Mouse (Mus musculus): ENCODE data around the gene Spink4. TPM values are rescaled to one million over a fixed set of nuclear protein-coding genes. Genes with fewer than 3 reads are reported as not detected.

Gene Spink4
- polyA plus RNA-seq, 1 experiment from 2014 or later, result not detected

DNA sequence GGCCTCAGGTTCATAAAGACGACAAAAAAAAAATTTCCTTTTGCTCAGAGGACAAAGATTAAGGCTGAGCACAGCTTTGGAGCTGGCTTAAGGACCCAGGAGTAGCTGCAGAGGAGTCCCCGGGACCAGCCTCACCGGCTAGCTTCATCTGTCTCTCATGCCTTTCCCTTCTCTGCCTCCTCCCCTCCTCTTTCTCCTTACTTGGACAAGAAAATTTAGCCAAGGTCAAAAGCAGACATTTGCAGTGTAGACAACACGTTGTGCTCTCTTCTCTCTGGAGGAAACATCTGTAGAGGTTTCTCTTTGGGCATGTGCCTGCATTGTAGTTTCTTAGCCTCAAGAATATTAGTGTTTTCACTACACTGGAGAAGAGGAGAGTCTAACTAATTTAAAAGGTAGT, 34.0 kb upstream of the Spink4 start:
- H3K27ac ChIP-seq, result no peak overlapping the region
- H3K9me3 ChIP-seq, result no peaks in the 10 kb centered on the region
- H3K36me3 ChIP-seq, result no peaks in the 10 kb centered on the region
- H3K9ac ChIP-seq, result no peak overlapping the region
- 64% methylated on average over 4 of the region's 4 CpGs for WGBS
- peaks cover 18% of the 10 kb centered on the region for H3K4me1 ChIP-seq
- no peak overlapping the region for H3K4me2 ChIP-seq (replicated peaks)
- no peaks in the 10 kb centered on the region for H3K27me3 ChIP-seq
- no peak overlapping the region for H3K4me3 ChIP-seq
- ATAC-seq (ENCODE audit: low FRiP score, low read depth), result no peak

DNA sequence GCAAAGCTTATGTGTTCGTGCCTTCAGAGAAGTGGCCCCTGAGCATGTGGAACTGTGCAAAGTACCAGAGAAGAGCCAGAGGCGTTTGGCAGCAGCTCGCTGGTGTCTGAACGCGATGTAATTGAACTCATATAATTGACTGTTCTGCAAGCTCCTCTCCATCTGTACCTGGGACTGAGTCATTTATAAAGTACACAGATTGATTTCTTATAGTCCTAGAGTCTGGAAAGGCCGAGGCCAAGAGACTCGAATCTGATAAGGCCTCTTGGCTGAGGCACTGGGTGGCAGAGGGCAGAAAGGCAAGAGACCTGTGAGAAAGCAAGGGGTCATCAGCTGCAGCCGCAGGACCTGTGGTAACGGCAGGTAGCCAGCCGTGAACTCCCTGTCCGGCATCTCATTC, 31.0 kb upstream of the Spink4 start:
- Histone ChIP-seq H3K36me3 (no peaks in the 10 kb centered on the region), H3K9me3 (no peaks in the 10 kb centered on the region), H3K27ac (no peak overlapping the region), H3K27me3 (no peaks in the 10 kb centered on the region), H3K9ac (no peak overlapping the region), H3K4me2 (replicated peaks) (no peak overlapping the region), H3K4me3 (no peak overlapping the region), H3K4me1 (peaks cover 14% of the 10 kb centered on the region)
- WGBS, result 79% methylated on average over 11 of the region's 11 CpGs
- no peak for ATAC-seq (ENCODE audit: low FRiP score, low read depth)

DNA sequence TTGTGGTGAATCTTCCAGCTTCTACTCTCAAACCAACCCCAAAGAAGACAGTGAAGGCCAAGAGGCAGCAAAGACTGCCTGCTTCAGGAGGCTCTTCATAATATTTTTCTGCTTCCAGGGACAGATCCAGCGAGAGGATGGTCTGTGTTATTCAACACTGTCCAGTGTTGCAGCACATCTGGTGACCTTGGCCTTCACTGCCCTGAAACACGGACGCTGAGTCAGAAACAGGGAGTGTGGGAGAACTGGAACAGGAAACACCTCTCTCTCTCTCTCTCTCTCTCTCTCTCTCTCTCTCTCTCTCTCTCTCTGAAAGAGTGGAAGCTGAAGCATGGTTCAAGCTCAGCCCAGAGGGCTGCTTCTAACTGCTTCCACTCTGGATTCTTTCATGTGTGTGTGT, 30.6 kb upstream of the Spink4 start:
- H3K9ac ChIP-seq, result no peak overlapping the region
- H3K9me3 ChIP-seq, result no peaks in the 10 kb centered on the region
- peaks cover 11% of the 10 kb centered on the region for H3K4me1 ChIP-seq
- H3K27ac ChIP-seq, result no peak overlapping the region
- H3K36me3 ChIP-seq, result no peaks in the 10 kb centered on the region
- no peak overlapping the region for H3K4me2 ChIP-seq (replicated peaks)
- no peak overlapping the region for H3K4me3 ChIP-seq
- no peaks in the 10 kb centered on the region for H3K27me3 ChIP-seq
- 43% methylated on average over 3 of the region's 3 CpGs for WGBS
- no peak for ATAC-seq (ENCODE audit: low FRiP score, low read depth)

DNA sequence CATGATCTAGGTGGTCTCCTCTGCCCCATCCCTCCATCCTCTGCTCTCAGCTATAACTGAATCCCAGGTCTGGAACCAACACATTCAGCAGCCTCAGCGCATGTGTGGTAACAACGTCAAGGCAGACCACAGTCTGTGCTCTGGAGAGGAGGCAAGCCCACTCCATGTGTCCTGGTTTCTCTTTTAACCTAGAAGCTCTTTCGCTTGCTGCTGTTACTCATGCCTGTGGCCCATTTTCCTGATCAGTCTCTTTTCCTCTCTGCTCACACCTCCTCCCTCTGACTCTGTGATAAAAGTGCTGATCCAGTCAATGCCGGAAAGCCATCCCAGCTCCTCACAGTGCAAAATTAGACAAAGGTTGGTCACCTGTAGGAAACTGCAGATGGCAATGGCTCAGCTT, 29.9 kb upstream of the Spink4 start:
- Histone ChIP-seq H3K4me1 (peaks cover 4% of the 10 kb centered on the region; the same call in 1 of the 2 replicates), H3K4me3 (no peak overlapping the region), H3K27me3 (no peaks in the 10 kb centered on the region), H3K36me3 (no peaks in the 10 kb centered on the region), H3K4me2 (replicated peaks) (no peak overlapping the region), H3K9me3 (no peaks in the 10 kb centered on the region), H3K27ac (no peak overlapping the region), H3K9ac (no peak overlapping the region)
- no peak for ATAC-seq (ENCODE audit: low FRiP score, low read depth)
- WGBS, result 84% methylated on average over 4 of the region's 4 CpGs

DNA sequence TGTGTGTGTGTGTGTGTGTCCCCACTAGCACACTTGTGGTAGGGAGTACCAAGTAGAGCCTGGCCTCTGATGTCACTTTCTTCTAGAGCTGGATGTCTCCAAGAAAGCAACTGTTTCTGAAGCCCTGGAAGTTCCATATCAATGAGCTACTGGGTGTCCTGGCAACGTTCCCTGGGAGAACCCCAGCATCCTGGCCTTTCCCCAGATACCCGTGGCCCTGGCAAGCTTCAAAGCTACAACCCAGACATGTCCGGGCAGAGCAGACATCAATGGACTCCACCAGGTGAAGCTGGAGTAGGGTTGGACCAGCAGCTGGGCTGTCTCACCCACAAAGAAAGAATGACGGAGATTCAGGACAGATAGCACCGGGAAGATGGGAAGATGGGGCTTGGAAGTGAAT, 28.6 kb upstream of the Spink4 start:
- Histone ChIP-seq H3K4me3 (no peak overlapping the region), H3K9ac (no peak overlapping the region), H3K4me2 (replicated peaks) (no peak overlapping the region), H3K9me3 (peaks cover 3% of the 10 kb centered on the region; the same call in 1 of the 2 replicates), H3K27ac (no peak overlapping the region), H3K36me3 (no peaks in the 10 kb centered on the region), H3K27me3 (no peaks in the 10 kb centered on the region), H3K4me1 (no peaks in the 10 kb centered on the region)
- no peak for ATAC-seq (ENCODE audit: low FRiP score, low read depth)
- 72% methylated on average over 5 of the region's 5 CpGs for WGBS

DNA sequence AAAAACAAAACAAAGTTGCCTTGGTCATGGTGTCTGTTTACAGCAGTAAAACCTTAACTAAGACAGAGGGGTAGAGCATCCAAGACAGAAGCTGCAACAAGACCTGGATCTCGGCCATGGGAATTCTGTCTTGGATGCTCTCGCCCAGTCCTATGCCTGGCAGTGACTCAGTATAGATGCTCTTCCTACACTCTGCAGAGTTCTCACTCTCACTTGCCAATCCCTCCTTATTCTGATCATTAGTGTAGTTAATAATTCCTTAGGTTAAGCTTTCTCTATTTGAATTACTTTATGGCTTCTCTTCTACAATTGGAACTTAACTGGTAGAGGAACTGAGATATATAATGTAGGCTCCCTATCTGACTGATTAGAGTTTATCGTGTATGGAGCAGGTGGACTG, 24.7 kb upstream of the Spink4 start:
- WGBS, result 95% methylated on average over 3 of the region's 3 CpGs
- peaks cover 3% of the 10 kb centered on the region; the same call in 1 of the 2 replicates for H3K9me3 ChIP-seq
- H3K36me3 ChIP-seq, result no peaks in the 10 kb centered on the region
- H3K4me1 ChIP-seq, result peaks cover 9% of the 10 kb centered on the region; the same call in 1 of the 2 replicates
- ATAC-seq (ENCODE audit: low FRiP score, low read depth), result no peak
- no peak overlapping the region for H3K9ac ChIP-seq
- no peak overlapping the region for H3K4me3 ChIP-seq
- no peaks in the 10 kb centered on the region for H3K27me3 ChIP-seq
- H3K4me2 ChIP-seq (replicated peaks), result no peak overlapping the region
- no peak overlapping the region for H3K27ac ChIP-seq

DNA sequence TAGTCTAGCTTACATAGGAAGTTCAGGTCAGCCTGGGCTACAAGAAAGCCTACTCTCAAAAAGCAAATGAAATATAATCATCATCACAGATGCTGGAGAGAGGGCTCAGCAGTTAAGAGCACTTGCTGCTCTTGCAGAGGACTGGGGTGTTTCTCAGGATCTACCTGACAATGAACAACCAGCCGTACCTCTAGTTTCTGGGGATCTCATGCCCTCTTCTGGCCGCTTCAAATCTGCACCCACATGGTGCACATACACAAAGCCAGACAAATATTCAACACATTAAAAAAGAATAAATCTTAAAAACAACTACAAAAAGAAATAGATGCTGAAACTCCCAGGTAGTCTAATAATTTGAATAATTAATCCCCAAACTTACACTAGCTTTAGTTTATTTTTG, 24.2 kb upstream of the Spink4 start:
- Histone ChIP-seq H3K36me3 (no peaks in the 10 kb centered on the region), H3K4me2 (replicated peaks) (no peak overlapping the region), H3K27ac (no peak overlapping the region), H3K4me3 (no peak overlapping the region), H3K4me1 (peaks cover 9% of the 10 kb centered on the region; the same call in 1 of the 2 replicates), H3K9me3 (peaks cover 8% of the 10 kb centered on the region), H3K9ac (no peak overlapping the region), H3K27me3 (no peaks in the 10 kb centered on the region)
- WGBS, result 88% methylated on average over 2 of the region's 2 CpGs
- ATAC-seq (ENCODE audit: low FRiP score, low read depth), result no peak

DNA sequence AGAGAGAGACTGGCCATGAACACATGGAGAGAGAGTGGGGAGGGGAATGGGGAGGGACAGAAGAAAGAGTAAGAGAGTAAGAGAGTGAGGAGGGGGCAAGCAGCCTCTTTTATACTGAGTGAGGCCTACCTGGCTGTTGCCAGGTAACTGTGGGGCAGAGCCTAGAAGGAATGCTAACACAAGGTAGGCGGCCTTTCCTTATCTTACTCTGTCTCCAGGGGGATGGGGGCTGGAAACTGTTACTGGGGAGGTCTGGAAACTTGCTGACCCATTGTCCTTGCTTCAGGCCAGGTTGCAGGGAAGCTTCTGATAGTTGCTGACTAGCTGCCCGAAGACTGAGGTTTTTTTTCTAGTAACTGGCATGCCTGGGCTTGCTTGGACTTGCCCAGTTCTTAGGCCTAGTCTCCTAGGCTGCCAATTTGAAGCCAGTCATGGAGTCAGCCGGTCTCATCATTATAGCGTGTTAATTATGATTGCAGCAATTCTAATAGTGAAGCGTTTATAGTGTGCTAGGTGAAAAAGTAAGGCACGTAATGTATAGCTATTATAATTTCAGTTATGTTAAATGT, 21.3 kb upstream of the Spink4 start:
- 78% methylated on average over 6 of the region's 6 CpGs for WGBS
- no peak for ATAC-seq (ENCODE audit: low FRiP score, low read depth)
- no peak overlapping the region for H3K4me2 ChIP-seq (replicated peaks)

DNA sequence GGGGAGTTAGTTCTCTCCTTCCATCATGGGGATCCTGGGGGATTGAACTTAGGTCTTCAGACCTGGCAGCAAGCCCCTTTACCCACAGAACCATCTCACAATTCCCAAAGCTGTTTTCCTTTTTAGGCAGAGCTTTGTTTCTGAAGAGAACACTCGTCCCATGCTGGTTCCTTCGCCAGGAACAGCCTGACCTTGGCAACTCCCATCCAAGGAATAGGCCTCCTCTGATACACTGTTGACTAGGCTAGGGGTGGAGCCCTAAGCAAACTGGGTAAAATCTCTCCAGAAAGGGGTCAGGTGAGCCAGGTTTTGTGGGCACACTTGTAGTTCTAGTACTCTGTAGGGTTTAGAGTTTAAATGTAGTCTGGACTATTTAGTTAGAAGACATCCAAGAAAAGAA, 20.6 kb upstream of the Spink4 start:
- H3K4me2 ChIP-seq (replicated peaks), result no peak overlapping the region
- H3K4me1 ChIP-seq, result peaks cover 9% of the 10 kb centered on the region; the same call in 1 of the 2 replicates
- WGBS, result 72% methylated on average over 2 of the region's 2 CpGs
- H3K27me3 ChIP-seq, result no peaks in the 10 kb centered on the region
- peaks cover 9% of the 10 kb centered on the region for H3K9me3 ChIP-seq
- H3K36me3 ChIP-seq, result no peaks in the 10 kb centered on the region
- no peak for ATAC-seq (ENCODE audit: low FRiP score, low read depth)
- H3K4me3 ChIP-seq, result no peak overlapping the region
- no peak overlapping the region for H3K9ac ChIP-seq
- H3K27ac ChIP-seq, result no peak overlapping the region

More for the DNA sequence above, 21.3 kb upstream of the Spink4 start:
- H3K27ac ChIP-seq, result no peak overlapping the region
- H3K4me3 ChIP-seq, result no peak overlapping the region
- H3K9me3 ChIP-seq, result peaks cover 9% of the 10 kb centered on the region
- H3K9ac ChIP-seq, result no peak overlapping the region
- H3K27me3 ChIP-seq, result no peaks in the 10 kb centered on the region
- no peaks in the 10 kb centered on the region for H3K36me3 ChIP-seq
- H3K4me1 ChIP-seq, result peaks cover 9% of the 10 kb centered on the region; the same call in 1 of the 2 replicates

DNA sequence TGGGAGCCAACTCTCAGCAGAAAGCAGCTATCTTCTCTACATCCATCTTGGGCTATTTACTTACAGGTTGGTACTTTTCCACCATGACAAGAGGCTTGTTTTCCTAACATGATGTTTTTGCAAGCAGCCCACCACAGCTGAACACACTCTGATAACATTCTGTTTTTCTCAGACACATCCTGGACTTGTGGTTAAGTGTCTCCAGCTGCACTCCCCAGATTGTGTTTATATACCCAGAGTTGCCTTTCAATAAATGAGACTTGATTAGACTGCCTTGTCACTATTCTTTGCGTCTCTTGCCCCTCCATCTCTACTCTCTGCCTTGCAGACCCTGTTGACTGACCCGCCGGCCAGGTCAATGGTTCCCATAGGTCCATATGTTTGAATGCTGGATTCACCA, 19.8 kb upstream of the Spink4 start:
- peaks cover 9% of the 10 kb centered on the region; the same call in 1 of the 2 replicates for H3K4me1 ChIP-seq
- 92% methylated on average over 3 of the region's 3 CpGs for WGBS
- no peak overlapping the region for H3K9ac ChIP-seq
- no peaks in the 10 kb centered on the region for H3K27me3 ChIP-seq
- no peak for ATAC-seq (ENCODE audit: low FRiP score, low read depth)
- H3K4me2 ChIP-seq (replicated peaks), result no peak overlapping the region
- no peaks in the 10 kb centered on the region for H3K36me3 ChIP-seq
- no peak overlapping the region for H3K27ac ChIP-seq
- H3K4me3 ChIP-seq, result no peak overlapping the region
- peaks cover 9% of the 10 kb centered on the region for H3K9me3 ChIP-seq

DNA sequence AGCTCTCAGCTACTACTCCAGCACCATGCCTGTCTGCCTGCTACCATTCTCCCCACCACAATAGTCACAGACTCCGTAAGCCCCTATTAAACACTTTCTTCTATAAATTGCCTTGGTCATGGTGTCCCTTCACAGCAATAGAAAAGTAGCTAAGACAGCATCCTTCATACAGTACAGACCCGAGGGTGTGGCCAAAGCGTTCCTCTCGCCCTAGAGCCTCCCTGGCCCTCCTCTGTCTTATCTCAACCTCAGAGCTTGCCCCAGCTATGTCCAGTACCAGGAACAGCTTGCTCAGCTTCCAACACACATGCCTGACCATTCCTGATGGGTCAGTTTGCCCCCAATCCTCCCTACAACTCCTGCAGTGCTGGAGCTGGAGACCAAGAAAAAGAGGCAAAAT, 19.2 kb upstream of the Spink4 start:
- Histone ChIP-seq H3K27ac (no peak overlapping the region), H3K4me3 (no peak overlapping the region), H3K4me2 (replicated peaks) (no peak overlapping the region), H3K9ac (no peak overlapping the region), H3K9me3 (peaks cover 7% of the 10 kb centered on the region), H3K4me1 (peaks cover 9% of the 10 kb centered on the region; the same call in 1 of the 2 replicates), H3K36me3 (no peaks in the 10 kb centered on the region), H3K27me3 (no peaks in the 10 kb centered on the region)
- ATAC-seq (ENCODE audit: low FRiP score, low read depth), result no peak
- WGBS, result 86% methylated on average over 4 of the region's 4 CpGs

DNA sequence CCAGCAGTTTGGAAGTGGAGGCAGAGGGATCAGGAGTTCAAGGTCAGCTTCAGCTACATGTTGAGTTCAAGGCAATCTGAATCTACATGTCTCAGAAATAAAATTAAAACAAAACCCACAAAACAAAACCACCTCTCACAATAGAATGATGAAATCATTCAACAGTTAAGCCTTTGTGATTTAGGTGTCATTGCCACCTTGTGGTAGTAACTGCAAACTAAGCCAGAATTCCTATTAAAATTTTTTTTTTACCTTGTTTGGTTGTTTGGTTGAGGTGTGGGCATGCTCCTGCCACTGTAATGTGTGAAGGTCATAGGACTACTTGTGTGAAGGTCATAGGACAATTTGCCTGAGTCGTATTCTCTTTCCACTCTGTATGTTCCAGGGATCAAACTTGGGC, 13.6 kb upstream of the Spink4 start:
- Histone ChIP-seq H3K9ac (no peak overlapping the region), H3K27me3 (no peaks in the 10 kb centered on the region), H3K27ac (no peak overlapping the region), H3K4me1 (no peaks in the 10 kb centered on the region), H3K9me3 (no peaks in the 10 kb centered on the region), H3K4me3 (no peak overlapping the region), H3K4me2 (replicated peaks) (no peak overlapping the region), H3K36me3 (no peaks in the 10 kb centered on the region)
- WGBS, result 52% methylated on average over 1 of the region's 1 CpGs
- ATAC-seq (ENCODE audit: low FRiP score, low read depth), result no peak

DNA sequence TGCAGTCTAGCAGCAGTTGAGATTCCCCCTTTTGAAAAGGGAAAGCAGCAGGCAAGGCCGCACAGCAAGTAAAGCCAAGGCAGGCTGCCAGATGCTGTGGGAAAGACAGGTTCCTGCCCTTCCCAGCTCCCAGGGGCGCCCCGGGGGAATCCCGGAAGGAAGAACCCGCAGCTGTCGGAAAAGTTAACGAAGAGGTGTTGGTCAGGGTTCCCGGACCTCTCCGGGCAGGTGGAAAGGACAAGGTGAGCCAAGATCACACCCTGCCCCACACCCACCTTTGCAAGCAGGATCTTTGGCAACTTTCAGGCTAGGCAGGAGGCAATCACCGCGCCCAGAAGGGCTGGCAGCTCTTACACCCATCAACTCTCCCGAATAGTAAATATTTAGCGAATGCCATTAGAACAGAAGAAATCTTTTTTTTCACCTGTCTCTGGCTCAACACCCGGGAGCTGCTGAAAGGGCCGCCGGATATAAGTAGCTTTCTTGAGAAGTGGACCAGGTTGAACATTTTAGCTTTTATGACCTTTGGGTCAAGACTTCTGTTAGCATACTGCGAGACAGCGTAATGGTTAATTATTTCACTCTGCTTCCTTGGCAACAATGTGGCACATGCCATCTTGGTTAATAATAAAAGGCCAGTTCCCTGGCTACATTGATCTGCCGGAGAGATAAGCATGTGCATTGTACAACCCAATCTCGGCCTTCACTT, 11.4 kb upstream of the Spink4 start:
- H3K4me2 ChIP-seq (replicated peaks), result no peak overlapping the region
- H3K9me3 ChIP-seq, result no peaks in the 10 kb centered on the region
- no peak for ATAC-seq (ENCODE audit: low FRiP score, low read depth)
- 40% methylated on average over 20 of the region's 20 CpGs for WGBS
- H3K27ac ChIP-seq, result no peak overlapping the region
- no peaks in the 10 kb centered on the region for H3K36me3 ChIP-seq
- H3K4me3 ChIP-seq, result no peak overlapping the region
- no peaks in the 10 kb centered on the region for H3K27me3 ChIP-seq
- no peaks in the 10 kb centered on the region for H3K4me1 ChIP-seq
- H3K9ac ChIP-seq, result no peak overlapping the region
